Mouse (Mus musculus) heart, postnatal 0 days (tissue): ENCODE data around the gene Xylt1. TPM values are rescaled to one million over a fixed set of nuclear protein-coding genes. Genes with fewer than 3 reads are reported as not detected.

Experiments used
- ATAC-seq: fragments of 200-750 bp; cut with Nextera tagmentation; 2 replicates; pipeline ENCODE4 v1.8.0; 2017; ENCODE audit warnings: low read depth, moderate number of reproducible peaks, moderate library complexity; ENCODE audit not compliant: insufficient read depth
- DNase-seq: peaks from one replicate; pipeline ENCODE4 v3.0.0-alpha.2; 2016; ENCODE audit warnings: low spot score
- H3K27ac ChIP-seq: fragments of 300-500 bp; sonication (generic); 2 replicates; pipeline ENCODE4 v1.5.1; 2014; ENCODE audit warnings: low read depth, mild to moderate bottlenecking
- H3K27me3 ChIP-seq: fragments of 300-500 bp; sonication (generic); 2 replicates; pipeline ENCODE4 v1.6.1; 2014; ENCODE audit warnings: low read length, mixed read lengths; ENCODE audit not compliant: control insufficient read depth, insufficient read depth
- H3K36me3 ChIP-seq: fragments of 300-500 bp; sonication (generic); replicated peaks from 2 replicates; pipeline ENCODE4 v1.6.1; 2014; ENCODE audit warnings: low read length, mixed read lengths; ENCODE audit not compliant: control insufficient read depth, insufficient read depth
- H3K4me1 ChIP-seq: fragments of 300-500 bp; sonication (generic); 2 replicates; pipeline ENCODE4 v1.6.1; 2014; ENCODE audit warnings: antibody characterized with exemption; ENCODE audit not compliant: control insufficient read depth, insufficient read depth
- H3K4me2 ChIP-seq: fragments of 300-500 bp; sonication (generic); 2 replicates; pipeline ENCODE4 v1.6.1; 2014; ENCODE audit warnings: low read depth, mild to moderate bottlenecking, low read length, moderate library complexity
- H3K4me3 ChIP-seq: fragments of 300-500 bp; sonication (generic); 2 replicates; pipeline ENCODE4 v1.5.1; 2014; ENCODE audit warnings: low read depth, low read length
- H3K9ac ChIP-seq: fragments of 300-500 bp; sonication (generic); replicated peaks from 2 replicates; pipeline ENCODE4 v1.6.1; 2014; ENCODE audit warnings: low read depth, low read length, mixed read lengths
- H3K9me3 ChIP-seq: fragments of 300-500 bp; sonication (generic); replicated peaks from 2 replicates; pipeline ENCODE4 v1.6.1; 2016; ENCODE audit warnings: low read length; ENCODE audit not compliant: control insufficient read depth
- CTCF ChIP-seq: IDR thresholded peaks from 2 replicates; pipeline ENCODE4 v1.5.1; 2016; ENCODE audit warnings: antibody characterized with exemption, control low read depth, low read depth
- EP300 ChIP-seq: IDR thresholded peaks from 2 replicates; pipeline ENCODE4 v1.6.1; 2016; ENCODE audit warnings: antibody characterized with exemption, low read depth
- whole genome bisulfite sequencing: fragments of 180-500 bp; shearing (Covaris S2); extraction: QIAGEN DNeasy Blood & Tissue Kit; methylation state at CpG from one replicate; pipeline ENCODE4 v1.1.7; 2014; 5-methylcytosine and 5-hydroxymethylcytosine counted together
- polyA plus RNA-seq: library from polyadenylated mRNA; unstranded; fragments of >200 nt; fragmentation: Nextera tagmentation; extraction: Ambion mirVana; gene quantifications from 2 replicates; pipeline ENCODE4 v1.2.1, GENCODE M21; 2015
- total RNA-seq: library from RNA; depleted of rRNA; stranded (reverse); fragments of >200 nt; gene quantifications from 2 replicates; pipeline ENCODE4 v1.2.3, GENCODE M21; 2014; ENCODE audit warnings: low replicate concordance

Xylt1 gene
- total and polyA plus RNA-seq, 2 experiments from 2014 or later = 0.36 to 8.9 TPM

- 47% methylated on average over 7 of the region's 7 CpGs for WGBS
- H3K9ac ChIP-seq = no peak overlapping the region
- TF ChIP-seq CTCF (no peak), EP300 (no peak)
- H3K27me3 ChIP-seq = no peaks in the 10 kb centered on the region
- no peak overlapping the region for H3K27ac ChIP-seq
- DNase-seq = no peak
- no peak overlapping the region for H3K4me3 ChIP-seq
- 0 out of 2 replicates have a peak, but pooled peaks cover 2% of the 10 kb centered on the region for H3K4me1 ChIP-seq
- no peaks in the 10 kb centered on the region for H3K36me3 ChIP-seq
- no peaks in the 10 kb centered on the region for H3K9me3 ChIP-seq
- no peak overlapping the region for H3K4me2 ChIP-seq
- ATAC-seq = no peak
Observed at GRCm38 (mm10) chr7:117524430-117525214, 143.8 kb downstream of the Xylt1 start.

GRCm38 (mm10) chr7:117525678-117526077 lies 144.9 kb downstream of the Xylt1 start:
- H3K27me3 ChIP-seq = no peaks in the 10 kb centered on the region
- TF ChIP-seq CTCF (no peak), EP300 (no peak)
- no peak overlapping the region for H3K4me2 ChIP-seq
- DNase-seq (no peak), ATAC-seq (no peak)
- WGBS = 46% methylated on average over 5 of the region's 5 CpGs
- H3K4me1 ChIP-seq = 0 out of 2 replicates have a peak, but pooled peaks cover 4% of the 10 kb centered on the region
- H3K36me3 ChIP-seq = no peaks in the 10 kb centered on the region
- H3K9ac ChIP-seq = no peak overlapping the region
- H3K27ac ChIP-seq = no peak overlapping the region
- H3K9me3 ChIP-seq = no peaks in the 10 kb centered on the region
- no peak overlapping the region for H3K4me3 ChIP-seq

- Histone ChIP-seq H3K27ac (no peak overlapping the region), H3K9me3 (no peaks in the 10 kb centered on the region), H3K4me2 (no peak overlapping the region), H3K27me3 (no peaks in the 10 kb centered on the region), H3K9ac (no peak overlapping the region), H3K36me3 (no peaks in the 10 kb centered on the region), H3K4me1 (0 out of 2 replicates have a peak, but pooled peaks cover 4% of the 10 kb centered on the region), H3K4me3 (no peak overlapping the region)
- WGBS = 82% methylated on average over 3 of the region's 3 CpGs
- no peak for ATAC-seq
- DNase-seq = no peak
- no peak for TF ChIP-seq EP300
- no peak for TF ChIP-seq CTCF
Observed at GRCm38 (mm10) chr7:117526570-117526969, 145.8 kb downstream of the Xylt1 start.

- no peak overlapping the region for H3K4me2 ChIP-seq
- H3K27ac ChIP-seq = no peak overlapping the region
- ATAC-seq (no peak), DNase-seq (no peak)
- no peak overlapping the region for H3K9ac ChIP-seq
- 49% methylated on average over 12 of the region's 12 CpGs for WGBS
- 0 out of 2 replicates have a peak, but pooled peaks cover 4% of the 10 kb centered on the region for H3K4me1 ChIP-seq
- H3K9me3 ChIP-seq = no peaks in the 10 kb centered on the region
- no peaks in the 10 kb centered on the region for H3K27me3 ChIP-seq
- no peaks in the 10 kb centered on the region for H3K36me3 ChIP-seq
- TF ChIP-seq CTCF (no peak), EP300 (no peak)
- no peak overlapping the region for H3K4me3 ChIP-seq
Observed at GRCm38 (mm10) chr7:117529787-117530655, 149.2 kb downstream of the Xylt1 start.

DNA sequence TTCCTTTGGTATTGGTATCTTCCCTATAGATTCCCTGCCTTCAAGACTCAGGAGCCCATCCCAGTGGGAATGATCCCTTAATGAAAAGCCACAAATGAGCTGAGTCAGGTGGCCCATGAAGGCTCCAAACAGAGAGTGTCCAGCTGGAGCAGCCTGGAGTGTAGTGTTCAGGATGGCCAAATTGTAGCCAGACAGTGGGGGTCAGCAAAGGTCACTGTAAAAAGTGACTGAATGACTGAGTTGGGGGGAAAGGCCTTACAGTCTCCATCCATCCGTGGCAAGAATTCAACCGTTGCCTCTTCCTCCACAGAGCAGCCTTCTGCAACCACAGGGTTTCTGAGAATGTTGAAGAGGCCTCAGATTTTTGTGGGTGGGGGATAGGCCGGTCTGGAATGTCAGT lies 151.9 kb downstream of the Xylt1 start:
- WGBS = 64% methylated on average over 3 of the region's 3 CpGs
- Histone ChIP-seq H3K4me1 (0 out of 2 replicates have a peak, but pooled peaks cover 4% of the 10 kb centered on the region), H3K36me3 (no peaks in the 10 kb centered on the region), H3K27ac (no peak overlapping the region), H3K4me2 (no peak overlapping the region), H3K9me3 (no peaks in the 10 kb centered on the region), H3K27me3 (no peaks in the 10 kb centered on the region), H3K4me3 (no peak overlapping the region), H3K9ac (no peak overlapping the region)
- DNase-seq (no peak), ATAC-seq (no peak)
- TF ChIP-seq CTCF (no peak), EP300 (no peak)
